Mouse (Mus musculus): ENCODE data around the gene Aloxe3.

Aloxe3 gene

GRCm38 (mm10) chr11:69123693-69124497, 1.8 kb upstream of the Aloxe3 start:
- DNase-seq (ENCODE audit: extremely low spot score, low spot score) = peak; percentile 98

GRCm38 (mm10) chr11:69124498-69124847, 1.2 kb upstream of the Aloxe3 start:
- peak; percentile 57 for DNase-seq (ENCODE audit: extremely low spot score, low spot score)

GRCm38 (mm10) chr11:69125041-69125851, 450 bp upstream of the Aloxe3 start:
- DNase-seq (ENCODE audit: extremely low spot score, low spot score) = peak; percentile 84

- DNase-seq (ENCODE audit: extremely low spot score, low spot score) = peak; percentile 31
Observed at GRCm38 (mm10) chr11:69125919-69126705, 416 bp downstream of the Aloxe3 start.

DNA sequence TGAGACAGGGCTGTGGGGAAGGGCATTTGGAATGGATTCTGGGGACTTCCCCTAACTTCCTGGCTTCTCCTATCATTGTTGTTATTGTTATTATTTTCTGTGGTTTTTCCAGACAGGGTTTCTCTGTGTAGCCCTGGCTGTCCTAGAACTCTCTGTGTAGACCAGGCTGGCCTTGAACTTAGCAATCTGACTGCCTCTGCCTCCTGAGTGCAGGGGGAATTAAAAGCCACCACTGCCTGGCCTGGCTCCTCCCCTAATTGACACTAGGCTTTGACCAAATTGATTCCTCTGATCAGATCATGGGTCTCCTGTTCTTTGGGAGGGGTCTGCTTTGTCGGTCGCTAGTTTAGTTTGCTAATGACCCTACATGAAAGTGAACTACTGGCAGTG, 1.0 kb downstream of the Aloxe3 start:
- DNase-seq (ENCODE audit: extremely low spot score, low spot score) = no peak

GRCm38 (mm10) chr11:69128426-69129122, 2.9 kb downstream of the Aloxe3 start:
- DNase-seq (ENCODE audit: extremely low spot score, low spot score) = no peak

DNA sequence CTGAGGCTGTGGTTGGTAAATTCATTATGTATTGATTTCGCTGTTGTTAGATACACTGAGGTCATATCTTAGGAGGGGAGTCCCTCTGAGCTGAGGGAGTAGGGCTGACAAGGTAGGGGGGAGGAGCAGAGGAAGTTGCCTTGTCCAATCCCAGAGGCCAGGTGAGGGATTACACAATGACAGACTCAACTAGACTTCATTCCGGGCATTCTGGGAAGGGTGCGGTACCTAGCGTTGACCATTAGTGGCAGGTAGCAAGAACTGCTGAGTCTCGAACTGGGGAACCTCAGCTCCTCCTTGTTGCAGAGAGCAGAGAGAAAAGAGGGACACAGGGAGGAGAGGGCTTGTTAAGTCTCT, 7.8 kb downstream of the Aloxe3 start:
- no peak for DNase-seq (ENCODE audit: extremely low spot score, low spot score)

- peak; percentile 61 for DNase-seq (ENCODE audit: extremely low spot score, low spot score)
Observed at GRCm38 (mm10) chr11:69133923-69134621, 8.4 kb downstream of the Aloxe3 start.

- no peak for DNase-seq (ENCODE audit: extremely low spot score, low spot score)
Observed at GRCm38 (mm10) chr11:69134622-69134968, 8.9 kb downstream of the Aloxe3 start.

DNA sequence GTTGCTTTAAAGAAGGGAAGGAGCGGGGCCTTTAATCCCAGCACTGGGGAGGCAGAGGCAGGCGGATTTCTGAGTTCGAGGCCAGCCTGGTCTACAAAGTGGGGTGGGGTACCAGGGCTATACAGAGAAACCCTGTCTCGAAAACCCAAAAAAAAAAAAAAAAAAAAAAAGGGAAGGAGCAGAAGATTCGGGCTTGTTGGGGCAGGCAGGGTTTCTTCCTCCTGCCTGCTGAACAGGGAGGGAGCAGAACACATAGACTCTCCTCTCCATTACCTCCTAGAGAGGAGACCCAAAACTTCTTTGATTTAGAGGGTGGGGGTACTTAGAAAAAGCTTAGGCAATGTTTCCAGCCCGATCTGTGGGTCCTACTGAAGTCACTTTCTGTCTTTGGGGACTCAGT, 9.7 kb downstream of the Aloxe3 start:
- DNase-seq (ENCODE audit: extremely low spot score, low spot score) = no peak

DNA sequence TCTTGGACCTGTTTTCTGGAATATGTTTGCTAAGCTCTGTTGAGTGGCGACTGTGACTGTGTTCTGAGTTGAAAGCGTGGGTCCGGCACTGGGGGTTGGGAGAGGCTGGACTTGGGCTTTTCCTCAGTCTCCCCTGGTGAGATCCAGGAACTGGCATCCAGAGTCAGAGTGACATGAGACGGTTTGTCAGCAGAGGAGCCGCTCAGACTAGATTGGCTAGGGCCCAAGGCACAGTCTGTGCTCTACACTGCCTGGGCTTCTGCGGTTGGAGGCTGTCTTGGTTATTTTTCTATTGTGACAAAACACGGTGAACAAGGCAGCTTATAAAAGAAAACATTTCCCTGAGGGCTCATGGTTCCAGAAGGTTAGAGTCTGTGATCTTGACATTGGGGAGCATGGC, 21.9 kb downstream of the Aloxe3 start:
- no peak for DNase-seq (ENCODE audit: extremely low spot score, low spot score)

DNA sequence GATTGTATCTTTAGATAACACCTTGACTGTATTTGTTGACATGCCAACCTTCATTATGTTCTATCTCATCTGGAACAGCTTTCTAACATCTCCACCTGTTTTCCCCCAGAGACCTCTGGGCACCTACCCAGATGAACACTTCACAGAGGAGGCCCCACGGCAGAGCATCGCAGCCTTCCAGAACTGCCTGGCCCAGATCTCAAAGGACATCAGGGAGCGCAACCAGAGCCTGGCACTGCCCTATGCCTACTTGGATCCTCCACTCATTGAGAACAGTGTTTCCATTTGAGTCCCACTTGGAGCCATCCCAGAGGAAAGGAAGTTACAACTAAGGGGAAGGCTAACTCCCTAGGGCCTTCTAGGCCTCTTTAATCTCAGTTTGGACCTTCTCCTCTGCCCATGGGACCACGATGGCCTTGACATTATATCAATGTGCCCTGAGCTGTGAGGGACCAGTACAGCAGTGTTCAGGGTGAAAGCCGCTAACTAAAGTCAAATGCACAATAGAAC, 22.8 kb downstream of the Aloxe3 start:
- no peak for DNase-seq (ENCODE audit: extremely low spot score, low spot score)

- DNase-seq (ENCODE audit: extremely low spot score, low spot score) = no peak
Observed at GRCm38 (mm10) chr11:69149728-69150127, 24.0 kb downstream of the Aloxe3 start.

- peak; percentile 61 for DNase-seq (ENCODE audit: extremely low spot score, low spot score)
Observed at GRCm38 (mm10) chr11:69150444-69150843, 24.7 kb downstream of the Aloxe3 start.

DNA sequence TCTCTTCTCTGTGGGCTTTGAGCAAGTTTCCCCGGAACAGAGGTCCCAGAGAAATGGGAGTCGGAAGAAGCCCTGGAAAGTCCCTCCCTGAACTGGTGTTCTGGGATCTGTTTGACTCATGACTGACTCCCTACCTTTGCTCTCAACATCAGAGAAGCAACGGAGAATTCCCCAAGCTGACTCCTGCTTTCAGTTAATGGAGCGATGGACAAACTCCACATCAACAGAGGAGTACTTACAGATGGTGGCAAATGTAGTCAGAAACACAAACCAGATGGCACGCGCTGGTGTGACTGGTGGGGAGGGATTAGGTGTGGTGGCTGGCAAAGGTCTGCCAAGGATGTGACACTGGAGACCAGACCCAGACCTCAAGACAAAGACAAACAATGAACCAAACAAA, 25.3 kb downstream of the Aloxe3 start:
- DNase-seq (ENCODE audit: extremely low spot score, low spot score) = no peak

DNA sequence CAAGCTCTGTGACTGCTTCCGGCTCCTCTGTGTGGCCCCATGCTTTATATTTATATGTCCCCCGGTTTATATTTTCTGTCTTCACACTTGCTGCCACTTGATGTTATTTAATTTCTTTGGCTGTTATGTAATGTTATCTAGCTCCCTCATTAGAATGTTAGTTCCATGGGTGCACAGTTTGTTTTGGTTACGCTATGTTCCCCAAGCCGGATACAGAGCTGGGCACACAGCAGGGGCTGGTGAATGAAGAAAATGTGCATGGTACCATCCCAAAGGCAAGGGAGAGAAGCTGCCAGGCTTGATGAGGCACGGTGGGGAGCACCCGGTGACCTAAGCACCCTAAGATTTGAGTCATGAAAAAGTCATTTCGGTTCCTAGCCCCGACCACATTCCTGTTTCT, 28.1 kb downstream of the Aloxe3 start:
- DNase-seq (ENCODE audit: extremely low spot score, low spot score) = no peak

DNA sequence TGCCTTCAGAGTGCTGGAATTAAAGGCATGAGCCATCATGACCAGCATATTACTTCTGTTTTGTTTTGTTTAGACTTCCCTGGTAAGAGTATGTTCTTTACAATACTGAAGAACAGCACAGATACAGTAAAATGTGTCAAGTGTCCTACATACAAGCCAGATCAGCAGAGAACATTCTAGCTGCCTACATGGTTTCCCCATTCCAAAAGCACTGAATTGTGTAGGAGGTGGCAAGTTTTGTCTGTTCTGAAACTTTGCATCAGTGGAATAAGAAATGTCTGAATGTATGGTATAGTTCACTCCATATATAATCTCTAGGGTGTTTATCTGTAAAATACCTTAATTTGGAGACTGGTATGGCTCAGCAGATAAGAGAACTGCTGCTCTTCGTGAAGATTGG, 29.7 kb downstream of the Aloxe3 start:
- no peak for DNase-seq (ENCODE audit: extremely low spot score, low spot score)

DNA sequence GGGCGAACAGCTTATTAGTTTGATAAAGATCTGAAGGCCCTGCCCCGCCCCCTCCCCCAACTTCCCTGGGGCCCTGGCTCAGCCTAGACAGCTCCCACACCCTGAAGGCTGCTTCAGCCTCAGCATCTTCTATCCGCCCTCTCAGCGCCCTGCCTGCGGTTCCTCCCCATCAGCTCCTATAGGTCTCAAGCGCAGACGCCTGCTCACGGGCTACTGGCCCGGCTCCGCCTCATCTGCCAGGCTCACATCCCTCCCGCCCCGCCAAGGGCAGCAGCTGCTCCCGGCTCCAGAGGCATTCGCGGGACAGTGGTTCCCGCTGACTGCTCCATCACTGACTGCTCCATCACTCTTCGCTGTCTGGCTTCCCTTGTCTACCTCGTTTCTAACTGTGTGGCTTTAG, 31.1 kb downstream of the Aloxe3 start, which contains the start of gene Alox12b:
Gene Alox12b (plus strand): TSS at position 190 of the 400 bp plus-strand sequence.
- peak; percentile 45 for DNase-seq (ENCODE audit: extremely low spot score, low spot score)

GRCm38 (mm10) chr11:69169313-69169712, 43.6 kb downstream of the Aloxe3 start:
- no peak for DNase-seq (ENCODE audit: extremely low spot score, low spot score)

GRCm38 (mm10) chr11:69171626-69172025, 45.9 kb downstream of the Aloxe3 start:
- peak; percentile 44 for DNase-seq (ENCODE audit: extremely low spot score, low spot score)

GRCm38 (mm10) chr11:69172606-69173005, 46.9 kb downstream of the Aloxe3 start:
- no peak for DNase-seq (ENCODE audit: extremely low spot score, low spot score)
